ENCODE assay signal across 29 mouse cellular contexts in the genomic region with DNA sequence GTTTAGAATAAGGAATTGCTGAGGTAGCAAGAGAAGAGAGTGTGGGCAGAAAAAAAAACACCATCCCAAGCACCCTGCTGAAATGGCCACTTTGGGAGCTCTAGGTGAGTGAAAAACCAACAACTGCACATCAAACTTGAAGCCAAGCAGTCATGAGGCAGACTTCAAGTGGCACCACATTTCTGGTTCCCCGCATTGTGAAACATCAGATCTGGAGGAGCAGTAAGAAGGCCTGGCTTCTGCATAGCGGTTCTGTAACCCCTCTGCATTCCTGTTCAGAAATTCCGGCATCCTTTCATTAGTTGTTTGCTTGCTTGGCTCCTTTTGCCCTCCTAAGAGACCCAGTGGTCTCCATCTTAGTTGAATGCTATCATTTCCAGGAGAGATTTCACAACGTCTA.
"Had no signal": no experiment of that assay in that cellular context is flagged by ENCODE, and none has a peak within 500 bp of the region (broad histone marks: within the 10 kb centered on the region; RNA-seq: fewer than 3 reads in every experiment).

No protein-coding gene starts in this region.

- H3K9me3 ChIP-seq: limb, embryonic 10.5 days; limb, embryonic 12.5 days; limb, embryonic 13.5 days; limb, embryonic 15.5 days; liver, embryonic 12.5 days; liver, embryonic 13.5 days; liver, embryonic 15.5 days; lung, embryonic 15.5 days; megakaryocyte, embryonic 14.5 days; midbrain, embryonic 10.5 days; midbrain, embryonic 12.5 days; midbrain, embryonic 13.5 days; midbrain, embryonic 15.5 days; neural tube, embryonic 12.5 days; neural tube, embryonic 13.5 days had no signal

- H3K27me3 ChIP-seq: liver, embryonic 12.5 days; liver, embryonic 13.5 days; liver, embryonic 15.5 days; lung, embryonic 15.5 days; megakaryocyte, embryonic 14.5 days; midbrain, embryonic 12.5 days; neural tube, embryonic 12.5 days had no signal

- H3K36me3 ChIP-seq: limb, embryonic 10.5 days; limb, embryonic 12.5 days; limb, embryonic 13.5 days; limb, embryonic 15.5 days; liver, embryonic 12.5 days; liver, embryonic 13.5 days; liver, embryonic 15.5 days; lung, embryonic 15.5 days; midbrain, embryonic 10.5 days; midbrain, embryonic 12.5 days; midbrain, embryonic 13.5 days; midbrain, embryonic 15.5 days; neural tube, embryonic 12.5 days; neural tube, embryonic 13.5 days had no signal

- ATAC-seq: liver, embryonic 12.5 days; liver, postnatal 0 days; midbrain, embryonic 13.5 days; midbrain, embryonic 15.5 days; midbrain, embryonic 16.5 days had no signal

- H3K4me2 ChIP-seq: limb, embryonic 12.5 days; limb, embryonic 13.5 days; limb, embryonic 15.5 days; liver, embryonic 11.5 days; liver, embryonic 12.5 days; liver, embryonic 13.5 days; liver, embryonic 15.5 days; lung, embryonic 14.5 days; lung, embryonic 15.5 days; midbrain, embryonic 11.5 days; midbrain, embryonic 12.5 days; midbrain, embryonic 13.5 days; midbrain, embryonic 15.5 days; neural tube, embryonic 12.5 days; neural tube, embryonic 13.5 days had no signal

- H3K27ac ChIP-seq: left cerebral cortex, adult 2 months; limb, embryonic 10.5 days; limb, embryonic 12.5 days; limb, embryonic 13.5 days; limb, embryonic 15.5 days; liver, embryonic 12.5 days; liver, embryonic 13.5 days; liver, embryonic 14.5 days; liver, embryonic 15.5 days; lung, embryonic 15.5 days; macrophage; midbrain, embryonic 10.5 days; midbrain, embryonic 12.5 days; midbrain, embryonic 13.5 days; midbrain, embryonic 15.5 days; neural tube, embryonic 12.5 days; neural tube, embryonic 13.5 days had no signal

- H3K9ac ChIP-seq: limb, embryonic 12.5 days; limb, embryonic 13.5 days; limb, embryonic 15.5 days; liver, embryonic 12.5 days; liver, embryonic 13.5 days; liver, embryonic 14.5 days; liver, embryonic 15.5 days; liver, postnatal 0 days; lung, embryonic 14.5 days; lung, embryonic 15.5 days; midbrain, embryonic 12.5 days; midbrain, embryonic 13.5 days; midbrain, embryonic 15.5 days; neural tube, embryonic 12.5 days; neural tube, embryonic 13.5 days had no signal

- H3K4me1 ChIP-seq: limb, embryonic 10.5 days; limb, embryonic 12.5 days; limb, embryonic 13.5 days; limb, embryonic 15.5 days; liver, embryonic 12.5 days; liver, embryonic 13.5 days; liver, embryonic 15.5 days; lung, embryonic 15.5 days; megakaryocyte, embryonic 14.5 days; midbrain, embryonic 10.5 days; midbrain, embryonic 12.5 days; midbrain, embryonic 13.5 days; midbrain, embryonic 15.5 days; neural tube, embryonic 12.5 days; neural tube, embryonic 13.5 days had no signal

- H3K4me3 ChIP-seq: left cerebral cortex, adult 2 months; limb, embryonic 10.5 days; limb, embryonic 12.5 days; limb, embryonic 13.5 days; limb, embryonic 15.5 days; liver, embryonic 12.5 days; liver, embryonic 13.5 days; liver, embryonic 15.5 days; lung, embryonic 15.5 days; megakaryocyte, embryonic 14.5 days; midbrain, embryonic 10.5 days; midbrain, embryonic 12.5 days; midbrain, embryonic 13.5 days; midbrain, embryonic 15.5 days; myocyte; neural tube, embryonic 12.5 days; neural tube, embryonic 13.5 days had no signal

- DNase-seq: left cerebral cortex, postnatal 4 days; liver; liver, embryonic 13.5 days; liver, postnatal 0 days; lung, embryonic 14.5 days; lung, postnatal 14 days; lung, postnatal 36 days; midbrain, embryonic 14.5 days had no signal
